Mouse (Mus musculus): ENCODE results near the gene Gm3138. TPM values are rescaled to one million over a fixed set of nuclear protein-coding genes. Genes with fewer than 3 reads are reported as not detected.
"Not testable (repeated sequence)": the region's sequence is repeated elsewhere in the genome, so short reads cannot be mapped to it uniquely, and the experiment has no call there.

Gene Gm3138
- not detected in 2 replicates for polyA plus RNA-seq (2016; fragmentation: Nextera tagmentation; extraction: Ambion mirVana)

GRCm38 (mm10) chr14:4249331-4249730 is at the start of gene Gm3138:
Gene Gm3138, plus strand, starts transcription at chr14:4249631.
- H3K27me3 ChIP-seq (ENCODE audit: insufficient read depth, poor library complexity, severe bottlenecking); H3K4me3 ChIP-seq; H3K27ac ChIP-seq; DNase-seq (ENCODE audit: low spot score); H3K9me3 ChIP-seq; H3K36me3 ChIP-seq; H3K4me1 ChIP-seq: not testable (repeated sequence)
- no CpG with 5 or more reads among the region's 2 CpGs for WGBS

GRCm38 (mm10) chr14:4269238-4269950 is 20.0 kb downstream of the Gm3138 start:
- H3K4me3 ChIP-seq; H3K36me3 ChIP-seq; DNase-seq (ENCODE audit: low spot score); H3K9me3 ChIP-seq; H3K4me1 ChIP-seq; H3K27me3 ChIP-seq (ENCODE audit: insufficient read depth, poor library complexity, severe bottlenecking); H3K27ac ChIP-seq: not testable (repeated sequence)
- 81% methylated on average over 2 of the region's 2 CpGs for WGBS

- H3K36me3 ChIP-seq; DNase-seq (ENCODE audit: low spot score); H3K9me3 ChIP-seq; H3K27me3 ChIP-seq (ENCODE audit: insufficient read depth, poor library complexity, severe bottlenecking); H3K4me1 ChIP-seq; H3K4me3 ChIP-seq; H3K27ac ChIP-seq: not testable (repeated sequence)
- WGBS, result 71% methylated on average over 3 of the region's 3 CpGs
These were observed 30.4 kb downstream of the Gm3138 start for GRCm38 (mm10) chr14:4279828-4280227.

Other genes with a start within 250 kb of the Gm3138 start
- 1.0 and 1.1 TPM in 2 replicates for gene Gm5796, start 225.7 kb upstream of the Gm3138 start, polyA plus RNA-seq (2016; fragmentation: Nextera tagmentation; extraction: Ambion mirVana)
- gene Gm3115, start 165.5 kb upstream of the Gm3138 start, polyA plus RNA-seq (2016; fragmentation: Nextera tagmentation; extraction: Ambion mirVana), result not detected in 2 replicates
- 0.44 and 0.53 TPM in 2 replicates for gene Gm8108, start 139.1 kb upstream of the Gm3138 start, polyA plus RNA-seq (2016; fragmentation: Nextera tagmentation; extraction: Ambion mirVana)
- not detected in 2 replicates for gene Gm3127, start 84.6 kb upstream of the Gm3138 start, polyA plus RNA-seq (2016; fragmentation: Nextera tagmentation; extraction: Ambion mirVana)
- 0.16 and 0.30 TPM in 2 replicates for gene Gm2974, start 67.1 kb upstream of the Gm3138 start, polyA plus RNA-seq (2016; fragmentation: Nextera tagmentation; extraction: Ambion mirVana)
- gene Gm3149, start 67.7 kb downstream of the Gm3138 start, polyA plus RNA-seq (2016; fragmentation: Nextera tagmentation; extraction: Ambion mirVana), result not detected in 2 replicates
- 0.17 TPM in 1 of 2 replicates, not detected in the other for gene 2610042L04Rik, start 85.1 kb downstream of the Gm3138 start, polyA plus RNA-seq (2016; fragmentation: Nextera tagmentation; extraction: Ambion mirVana)
- not detected in 2 replicates for gene Gm3159, start 147.9 kb downstream of the Gm3138 start, polyA plus RNA-seq (2016; fragmentation: Nextera tagmentation; extraction: Ambion mirVana)
- 0.39 and 0.48 TPM in 2 replicates for gene Gm3164, start 165.8 kb downstream of the Gm3138 start, polyA plus RNA-seq (2016; fragmentation: Nextera tagmentation; extraction: Ambion mirVana)
- not detected in 2 replicates for gene Gm3173, start 181.4 kb downstream of the Gm3138 start, polyA plus RNA-seq (2016; fragmentation: Nextera tagmentation; extraction: Ambion mirVana)
- not detected in 2 replicates for gene Gm3182, start 232.1 kb downstream of the Gm3138 start, polyA plus RNA-seq (2016; fragmentation: Nextera tagmentation; extraction: Ambion mirVana)

Data from heart, embryonic 10.5 days (tissue).